Mouse (Mus musculus) right cerebral cortex, postnatal 14 days (tissue): ENCODE results near the gene Stx11.

Source experiments
- DNase-seq: peaks from one replicate; pipeline ENCODE4 v3.0.0; 2022

Gene Stx11

DNA sequence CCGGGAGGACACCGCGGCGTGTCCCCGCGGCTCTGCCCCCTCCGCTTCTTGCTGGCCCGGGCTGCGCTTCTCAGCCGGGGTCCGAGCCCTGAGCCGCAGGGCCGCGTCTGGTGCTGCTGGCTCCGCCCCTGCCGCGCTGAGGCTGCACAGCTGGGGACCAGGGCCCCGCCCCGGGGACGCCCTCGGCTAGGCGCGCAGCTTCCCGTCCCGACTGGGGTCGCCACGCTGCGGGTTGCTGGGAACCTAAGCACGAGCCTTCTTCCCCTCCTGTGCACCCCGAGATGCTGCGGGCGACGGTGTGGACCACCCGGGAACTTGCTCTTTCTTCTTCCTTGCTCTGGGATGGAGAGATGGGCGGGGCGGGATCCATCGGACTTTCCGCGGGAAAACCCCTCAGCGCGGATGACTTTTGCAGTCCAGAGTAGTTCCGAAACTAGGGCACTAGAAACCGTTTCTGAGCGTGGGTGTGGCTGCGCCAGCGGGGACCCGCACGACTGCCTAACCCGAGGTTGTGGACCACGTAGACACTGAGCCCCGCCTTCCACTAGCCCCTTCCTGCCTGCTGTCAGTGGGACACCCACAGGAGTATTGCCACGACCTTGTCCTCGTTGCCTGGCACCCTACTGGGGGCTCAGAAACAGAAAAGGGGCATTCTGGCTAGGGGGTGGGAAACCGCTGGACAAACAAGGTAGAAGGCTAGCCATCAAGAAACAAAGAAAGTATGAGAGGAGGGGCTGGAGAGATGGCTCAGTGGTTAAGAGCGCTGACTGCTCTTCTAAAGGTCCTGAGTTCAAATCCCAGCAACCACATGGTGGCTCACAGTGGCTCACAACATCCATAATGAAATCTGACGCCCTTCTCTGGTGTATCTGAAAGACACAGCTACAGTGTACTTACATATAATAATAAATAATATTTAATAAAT, at the start of gene Stx11:
TSS of gene Stx11 (minus strand) at position 148 of the 925 bp plus-strand sequence.
- DNase-seq: peak; percentile 17

DNA sequence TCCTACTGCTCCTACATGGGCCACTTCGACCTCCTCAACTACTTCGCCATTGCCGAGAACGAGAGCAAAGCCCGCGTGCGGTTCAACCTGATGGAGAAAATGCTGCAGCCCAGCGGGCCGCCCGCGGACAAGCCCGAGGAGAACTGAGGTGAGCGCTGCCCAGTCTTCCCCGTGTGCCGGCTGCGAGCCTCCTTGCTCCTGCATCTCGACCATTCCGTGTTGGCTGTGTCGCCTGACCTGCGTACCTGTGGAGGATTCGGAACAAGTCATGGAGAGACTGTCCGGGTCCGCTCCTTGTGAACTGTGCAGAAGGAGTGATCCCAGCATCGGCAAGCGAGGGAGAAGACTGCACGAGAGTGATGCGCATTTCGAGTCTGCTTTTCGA, 44.6 kb upstream of the Stx11 start:
- no peak for DNase-seq

DNA sequence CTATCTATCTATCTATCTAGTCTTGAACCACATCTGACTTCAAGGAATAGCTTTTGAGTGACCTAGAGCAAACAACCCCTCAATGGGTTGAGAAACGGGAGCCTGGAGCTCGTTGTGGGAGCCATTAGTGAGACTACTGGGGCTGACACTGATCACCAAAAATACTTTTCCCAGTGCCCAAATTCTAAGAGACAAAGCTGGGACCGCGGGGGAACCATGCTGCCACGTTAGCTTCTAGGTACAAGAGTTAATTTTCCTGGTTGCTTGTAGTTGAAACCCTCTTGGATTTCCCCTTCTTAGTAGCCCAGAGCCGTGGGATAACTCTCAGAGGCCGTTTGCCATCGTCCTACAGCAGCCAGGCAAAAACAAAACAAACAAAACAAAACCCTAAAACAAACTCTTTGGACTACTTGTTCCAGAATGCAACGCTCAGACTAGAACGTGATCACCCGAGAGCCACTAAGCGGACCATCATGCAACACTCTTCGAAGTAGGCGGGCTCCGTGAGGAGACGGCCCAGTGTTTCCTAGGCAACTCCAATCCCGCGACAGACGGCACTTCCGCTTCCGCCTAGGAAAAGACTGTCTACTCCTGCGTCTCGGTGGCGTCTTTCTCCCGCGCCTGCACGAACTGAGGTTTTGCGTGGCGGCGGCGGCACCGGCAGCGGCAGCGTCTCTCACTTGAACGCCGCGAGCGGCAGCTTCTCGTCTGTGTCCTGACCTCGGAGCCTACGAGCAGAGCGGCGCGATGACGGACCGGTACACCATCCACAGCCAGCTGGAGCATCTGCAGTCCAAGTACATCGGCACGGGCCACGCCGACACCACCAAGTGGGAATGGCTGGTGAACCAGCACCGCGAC, 44.0 kb upstream of the Stx11 start:
- peak; percentile 95 for DNase-seq

DNA sequence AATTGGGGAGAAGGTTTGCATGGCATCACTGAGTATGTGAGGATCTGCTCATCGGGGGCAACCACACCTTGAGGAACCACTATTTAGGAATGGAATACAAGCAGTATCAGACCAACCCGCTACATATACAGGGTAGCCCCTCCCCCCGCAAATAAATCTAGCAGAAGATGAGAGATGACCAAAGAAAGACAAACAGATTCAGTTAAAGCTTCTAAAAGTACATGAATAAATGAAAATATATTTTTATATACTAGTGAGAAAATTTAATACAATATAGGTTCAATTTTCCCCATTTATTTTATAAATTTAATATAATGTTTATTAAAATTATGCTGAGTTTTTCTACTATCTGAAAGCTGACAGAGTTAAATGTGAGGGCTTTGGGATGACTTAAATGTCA, 40.9 kb upstream of the Stx11 start, which contains the start of gene Sf3b5:
TSS of gene Sf3b5 (plus strand) at position 301 of the 400 bp plus-strand sequence.
- DNase-seq: no peak

DNA sequence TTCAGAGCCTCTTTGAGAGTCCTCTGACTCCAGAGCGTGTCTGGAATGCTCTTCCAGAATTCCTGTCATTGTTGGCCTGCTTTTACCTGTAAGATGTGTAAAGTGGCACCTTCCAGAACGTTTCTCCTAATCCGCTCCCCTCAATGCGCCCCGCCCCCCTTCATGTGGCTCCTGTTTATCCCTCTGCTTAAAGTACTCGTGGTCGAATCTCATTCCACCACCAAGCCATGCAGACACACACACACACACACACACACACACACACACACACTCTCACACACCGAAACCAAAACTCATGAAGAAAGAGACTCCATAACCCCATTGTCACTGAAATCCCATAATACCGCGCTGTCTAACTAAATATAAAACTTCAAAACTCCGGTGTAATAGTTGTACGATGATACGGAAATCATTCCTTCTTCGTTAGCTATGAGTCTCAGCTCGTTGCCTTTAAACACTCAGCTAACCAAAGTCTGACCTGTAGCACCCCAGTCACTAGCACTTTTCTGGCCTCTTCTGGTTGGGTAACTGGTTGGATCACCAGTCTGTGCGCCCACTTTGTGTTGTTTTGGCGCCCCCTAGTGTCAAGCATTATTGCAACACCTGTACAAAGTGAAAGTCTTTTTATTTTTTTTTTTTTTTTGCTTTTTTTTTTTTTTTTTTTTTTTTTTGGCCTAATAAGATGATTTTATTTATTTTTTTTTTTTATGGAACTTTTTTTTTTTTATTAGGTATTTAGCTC, 32.8 kb upstream of the Stx11 start:
- DNase-seq: peak; percentile 87

DNA sequence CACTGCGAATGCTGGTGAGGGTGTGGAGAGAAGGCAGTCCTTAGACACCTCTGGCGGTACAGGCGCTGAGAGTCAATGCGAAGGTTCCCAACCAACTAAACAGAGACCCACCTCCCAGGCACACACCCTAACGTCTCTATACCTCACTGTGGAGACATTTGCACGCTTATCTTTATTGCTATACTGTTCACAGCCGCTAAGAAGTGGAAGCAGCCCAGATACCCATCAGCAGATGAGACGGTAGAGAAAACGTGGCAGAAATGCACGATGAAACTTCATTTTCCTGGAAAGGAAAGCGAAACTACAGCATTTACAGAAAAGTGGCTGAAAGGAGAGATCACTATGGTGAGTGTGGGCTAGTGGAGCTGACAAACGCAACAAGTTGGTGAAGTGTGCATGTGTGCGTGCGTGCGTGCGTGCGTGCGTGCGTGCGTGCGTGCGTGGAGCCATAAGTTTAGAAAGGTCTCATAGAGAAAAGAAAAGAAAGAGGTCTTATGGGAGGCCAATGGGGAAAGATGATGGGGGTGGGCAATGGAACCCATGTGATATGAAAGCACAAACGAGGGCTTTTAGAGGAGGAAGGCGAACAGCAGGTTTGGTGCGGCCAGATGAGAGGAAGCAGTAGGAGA, 29.4 kb upstream of the Stx11 start:
- no peak for DNase-seq

DNA sequence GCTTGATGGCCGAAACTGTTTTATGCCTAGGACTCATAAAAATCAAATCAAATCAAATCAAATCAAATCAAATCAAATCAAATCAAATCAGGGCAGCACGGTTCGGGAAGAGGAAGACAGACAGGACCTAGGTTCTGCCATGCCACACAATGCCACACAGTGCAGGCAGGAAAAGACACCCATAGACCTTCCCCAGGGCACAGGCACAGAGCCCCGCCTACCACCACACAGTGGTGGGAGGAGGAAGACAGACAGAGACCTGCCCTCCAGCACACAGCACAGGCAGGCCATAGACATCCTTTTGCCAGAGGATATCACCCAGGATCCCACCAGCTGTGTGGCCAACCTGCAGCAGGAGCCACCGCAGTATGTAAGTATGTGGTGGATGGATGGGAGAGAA, 27.9 kb upstream of the Stx11 start:
- no peak for DNase-seq

DNA sequence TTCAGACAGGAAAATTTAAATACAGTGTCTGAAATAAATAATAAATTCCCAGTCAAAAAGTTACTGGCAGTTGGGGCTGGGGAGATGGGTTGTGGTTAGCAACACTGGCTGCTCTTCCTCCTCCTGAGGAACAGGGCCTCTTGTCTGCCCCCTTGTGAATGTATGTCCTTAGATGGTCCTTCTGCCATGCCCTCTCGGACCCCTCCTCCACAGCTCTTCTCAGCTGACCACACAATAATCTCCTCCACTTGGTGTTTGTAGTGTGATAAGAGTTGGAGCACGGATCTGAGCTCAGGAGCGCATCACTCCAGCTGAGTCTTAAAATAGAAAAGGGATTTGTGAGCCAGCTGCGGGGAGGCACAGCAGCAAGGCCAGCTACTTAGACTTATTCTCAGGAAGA, 22.8 kb upstream of the Stx11 start:
- DNase-seq: no peak

DNA sequence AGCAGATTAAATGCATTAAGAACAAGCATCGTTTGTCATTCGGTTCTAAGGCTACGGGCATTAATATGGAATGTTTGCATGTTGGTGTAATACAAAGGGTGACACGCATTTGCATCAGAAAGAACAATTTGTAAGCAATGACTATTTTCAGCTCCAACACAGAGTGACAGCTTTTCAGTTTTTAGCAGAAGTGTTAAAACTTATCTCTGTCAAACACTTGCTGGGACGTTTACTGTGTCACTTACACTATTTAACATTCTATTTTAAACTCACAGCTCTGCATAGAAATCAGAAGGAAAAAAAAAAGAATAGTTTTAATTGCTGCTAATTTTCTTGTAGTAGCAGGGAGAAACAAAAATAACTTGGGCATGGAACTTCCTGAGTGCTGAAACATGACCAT, 22.4 kb upstream of the Stx11 start:
- DNase-seq: no peak

DNA sequence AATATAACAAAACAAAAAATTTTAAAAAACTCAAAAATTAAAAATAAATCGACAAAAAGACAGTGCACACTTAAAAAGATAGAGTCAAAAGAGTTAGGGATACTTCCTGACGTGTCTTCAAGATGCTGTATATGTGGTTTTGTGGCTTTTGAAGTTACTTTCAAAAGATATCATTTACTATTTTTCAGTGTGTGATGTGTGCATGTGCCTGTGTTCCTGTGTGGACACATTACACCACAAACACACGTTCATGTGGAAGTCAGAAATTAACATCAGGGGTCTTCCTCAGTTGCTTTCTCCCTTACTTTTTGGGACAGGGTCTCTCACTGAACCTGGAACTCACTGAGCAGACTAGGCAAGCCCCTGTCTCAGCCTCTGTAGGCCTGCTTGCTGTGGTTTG, 20.9 kb upstream of the Stx11 start:
- no peak for DNase-seq

DNA sequence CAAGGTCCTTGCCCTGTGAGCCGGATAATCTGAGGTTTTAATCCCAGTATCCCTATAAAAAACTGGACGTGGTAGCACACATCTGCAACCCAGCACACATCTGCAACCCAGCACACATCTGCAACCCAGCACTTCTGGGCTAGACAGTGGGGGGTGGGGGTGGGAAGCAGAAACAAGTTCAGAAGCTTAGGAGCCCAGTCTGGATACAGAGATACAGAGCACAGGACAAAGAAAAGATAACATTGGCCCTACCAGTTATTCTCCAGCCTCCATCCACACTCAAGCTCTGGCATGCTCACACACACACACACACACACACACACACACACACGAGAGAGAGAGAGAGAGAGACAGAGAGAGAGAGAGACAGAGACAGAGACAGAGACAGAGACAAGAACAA, 19.4 kb upstream of the Stx11 start:
- DNase-seq: no peak

DNA sequence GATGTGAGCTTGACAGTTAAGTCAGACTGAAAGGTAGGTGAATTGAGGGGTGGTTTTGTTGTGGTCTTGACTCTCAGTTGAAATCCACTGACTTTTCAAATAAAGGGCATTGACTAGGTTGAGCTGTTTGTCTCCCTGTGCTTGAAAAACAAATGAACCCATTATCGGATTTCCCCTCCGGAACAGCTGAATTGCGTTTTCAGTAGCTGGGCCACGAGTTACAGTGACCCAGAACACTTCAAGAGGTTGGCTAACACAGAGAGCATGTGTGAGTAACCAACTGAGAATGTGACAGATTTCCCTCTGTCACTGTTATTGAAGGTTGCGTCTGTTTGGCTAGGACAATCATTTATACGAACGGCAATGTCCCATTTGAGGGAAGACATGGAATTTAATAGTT, 17.0 kb upstream of the Stx11 start:
- DNase-seq: no peak

DNA sequence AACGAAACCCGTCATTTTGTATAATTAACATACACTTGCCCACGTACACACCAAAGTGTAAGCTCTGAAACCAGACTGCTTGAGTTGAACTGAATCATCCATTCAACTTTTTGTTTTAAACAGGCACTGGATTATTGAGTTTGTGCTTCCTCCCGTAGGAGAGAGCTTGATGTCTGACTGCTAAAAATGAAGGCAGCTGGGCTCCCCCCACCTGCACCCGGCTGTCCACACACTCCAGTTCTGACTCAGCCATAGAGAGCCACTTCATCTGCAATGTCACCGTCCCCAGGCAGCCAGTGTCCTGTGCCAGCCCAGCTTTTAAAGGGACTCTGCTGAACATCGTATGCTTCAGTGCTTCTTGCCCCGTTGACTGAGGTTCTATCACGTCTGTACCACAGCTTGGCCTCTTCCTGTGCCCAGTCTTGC, 13.7 kb upstream of the Stx11 start:
- no peak for DNase-seq

DNA sequence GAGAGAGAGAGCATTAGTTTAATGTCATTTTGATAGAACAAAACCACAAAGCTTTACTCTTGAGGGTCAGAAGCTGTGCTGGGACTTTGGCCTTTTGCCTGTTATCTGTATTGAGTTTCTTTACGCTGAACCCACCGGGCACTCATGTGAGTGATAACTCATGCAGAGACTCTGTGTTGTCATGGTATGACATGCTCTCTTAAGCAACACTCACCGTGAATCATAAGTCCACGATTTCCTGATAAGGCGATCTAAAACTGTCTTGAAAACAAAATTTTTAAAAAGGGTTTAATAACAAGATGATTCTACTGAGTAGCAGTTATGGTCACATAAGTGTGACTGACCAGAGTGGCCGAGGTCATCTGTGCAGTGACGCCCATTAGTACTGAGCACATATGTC, 12.5 kb upstream of the Stx11 start:
- DNase-seq: no peak

DNA sequence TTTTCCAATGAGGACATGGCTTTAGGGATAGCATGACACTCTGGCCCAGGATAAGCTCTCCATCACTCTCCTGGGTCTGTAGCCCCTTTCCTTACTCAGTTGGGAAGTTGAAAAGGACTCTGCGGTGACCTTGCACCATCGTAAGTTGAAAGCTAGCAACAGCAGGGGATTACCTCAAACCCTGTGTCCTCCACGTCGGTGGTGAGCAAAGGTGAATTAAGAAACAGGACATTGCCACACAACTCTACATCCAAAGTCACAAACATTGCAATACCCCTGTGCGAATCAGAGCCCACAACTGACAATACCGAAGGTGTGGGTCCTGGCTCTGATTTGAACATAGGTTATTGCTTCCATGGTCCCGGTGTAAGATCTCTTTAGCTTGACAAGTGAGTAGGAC, 11.9 kb upstream of the Stx11 start:
- DNase-seq: no peak

DNA sequence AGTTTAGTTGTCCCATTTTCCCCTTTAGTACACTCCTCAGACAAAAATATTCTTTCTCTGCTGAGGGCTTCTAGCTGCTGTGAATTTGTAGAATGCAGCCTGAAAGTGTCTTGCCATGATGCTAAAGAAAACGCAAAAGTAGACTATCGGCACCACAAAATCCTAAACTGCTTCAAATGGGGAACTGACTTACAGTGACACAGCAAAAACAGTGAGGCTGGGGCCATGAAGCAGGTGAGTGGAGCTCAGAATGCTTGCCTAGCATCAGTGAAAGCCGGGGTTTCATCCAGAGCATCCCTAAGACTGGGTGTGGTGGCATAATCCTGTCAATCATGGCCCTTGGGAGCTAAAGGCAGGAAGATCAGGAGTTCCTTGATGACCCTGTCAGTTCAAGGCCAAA, 11.4 kb upstream of the Stx11 start:
- no peak for DNase-seq

DNA sequence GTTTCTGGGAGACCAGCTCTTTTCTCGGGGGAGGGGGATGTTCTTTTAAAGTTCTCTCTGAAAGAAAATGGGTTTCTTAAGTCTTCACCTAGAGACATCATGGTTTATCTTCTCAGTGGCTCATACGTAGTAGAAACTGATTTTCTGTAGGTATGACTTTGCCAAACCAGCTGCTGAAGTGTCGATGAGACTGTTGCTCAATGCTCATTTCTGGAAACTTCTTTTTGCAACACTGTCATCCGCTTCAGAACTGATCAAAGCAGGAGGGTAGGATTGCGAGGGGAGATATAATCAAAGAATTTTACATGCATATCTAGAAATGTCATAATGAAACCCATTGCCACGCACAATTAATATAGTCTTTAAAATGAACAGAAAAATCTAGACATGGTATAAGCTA, 10.5 kb upstream of the Stx11 start:
- no peak for DNase-seq

DNA sequence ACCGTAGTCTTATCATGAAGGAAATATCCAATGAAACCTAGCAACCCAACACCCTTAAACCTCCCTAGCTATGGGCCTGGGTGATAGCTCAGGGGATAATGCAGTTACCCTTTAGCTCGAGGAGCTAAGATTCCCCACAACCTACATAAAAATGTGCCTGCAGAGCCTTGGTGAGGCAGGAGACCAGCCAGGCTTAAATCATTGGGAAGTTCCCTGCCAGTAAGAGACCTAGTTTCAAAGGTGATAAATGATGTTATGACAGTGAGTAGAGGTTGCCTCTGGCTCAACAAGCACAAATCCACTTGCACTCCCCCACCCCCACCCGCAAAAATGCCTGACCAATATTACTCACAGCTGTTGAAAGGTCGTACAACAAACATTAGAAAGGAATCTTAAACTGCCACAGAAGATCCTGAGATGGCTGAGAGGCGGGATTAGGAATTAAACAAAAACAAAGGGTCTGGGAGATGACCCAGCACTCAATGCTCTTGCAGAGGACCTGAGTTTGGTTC, 1.6 kb upstream of the Stx11 start:
- no peak for DNase-seq

DNA sequence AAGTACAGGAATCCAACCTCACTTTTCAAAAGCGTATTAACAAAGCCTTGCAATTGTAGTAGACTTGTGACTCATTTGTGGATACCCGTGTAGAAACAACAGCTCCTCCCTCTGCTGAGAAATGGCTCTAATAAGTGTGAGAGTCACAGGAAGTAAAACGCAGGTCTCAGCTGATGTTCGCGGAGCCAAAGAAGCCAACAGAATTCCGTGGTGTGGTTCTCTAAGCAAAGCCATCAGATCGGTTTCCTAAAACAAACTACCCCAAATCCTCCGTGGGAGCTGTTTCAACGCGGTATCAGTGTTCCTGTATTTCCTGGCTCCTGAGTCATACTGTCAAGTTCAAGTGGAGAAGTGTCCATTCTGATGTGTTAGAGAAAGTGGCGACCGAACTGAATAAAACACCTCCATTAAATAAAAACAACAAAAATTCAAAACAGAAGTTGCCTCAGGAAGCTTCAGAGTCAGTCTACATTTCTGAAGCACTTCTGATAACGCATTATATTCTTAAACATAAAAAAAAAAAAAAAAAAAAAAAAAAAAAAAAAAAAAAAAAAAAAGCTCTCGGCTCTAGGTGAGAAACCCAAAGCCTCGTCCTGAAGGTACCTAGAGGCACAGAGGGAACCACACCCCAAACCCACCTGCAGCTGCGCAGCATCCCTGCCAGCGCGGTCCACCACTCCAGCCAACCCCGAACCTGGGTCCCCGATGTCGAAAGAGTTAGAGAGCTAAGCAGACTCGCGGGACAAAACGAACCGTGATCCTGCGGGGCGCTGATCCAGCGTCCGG, 543 bp downstream of the Stx11 start:
- no peak for DNase-seq

DNA sequence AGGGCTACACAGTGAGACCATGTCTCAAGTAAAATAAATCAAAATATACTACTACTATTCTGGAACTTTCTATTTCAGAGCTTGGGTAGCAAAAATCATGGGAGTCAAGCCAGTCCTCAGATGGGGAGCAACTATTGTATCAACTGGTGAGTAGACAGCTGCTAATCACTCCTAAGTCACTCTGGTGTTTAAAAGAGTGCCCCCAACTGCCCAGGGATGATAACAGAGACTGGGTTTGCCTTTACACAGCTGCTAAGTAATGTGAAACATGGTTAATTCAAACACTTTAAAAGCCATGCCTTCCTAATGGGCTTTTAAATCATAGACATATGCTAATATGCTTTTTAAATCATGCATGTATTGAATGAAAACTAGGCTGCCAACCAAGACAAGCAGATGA, 1.9 kb downstream of the Stx11 start:
- DNase-seq: no peak

DNA sequence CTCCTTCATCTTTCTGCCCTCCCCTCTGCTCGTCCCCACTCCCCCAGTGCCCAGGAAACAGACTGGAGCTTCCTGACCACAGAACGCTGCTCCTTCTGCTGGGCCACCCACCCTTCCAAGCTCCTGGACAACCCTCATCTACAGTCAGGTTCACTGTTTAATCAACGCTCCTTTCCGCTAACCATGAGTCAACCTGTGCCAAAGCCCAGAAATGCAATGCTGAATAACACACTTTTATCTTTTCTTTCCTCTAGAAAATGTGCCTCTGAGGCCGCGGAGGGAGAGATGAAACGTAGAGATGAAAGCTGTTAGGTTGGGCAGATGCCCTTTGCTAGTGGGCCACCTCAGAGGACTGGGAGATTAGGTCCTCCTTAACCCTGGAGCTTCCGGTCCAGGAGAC, 2.6 kb downstream of the Stx11 start:
- DNase-seq: no peak

DNA sequence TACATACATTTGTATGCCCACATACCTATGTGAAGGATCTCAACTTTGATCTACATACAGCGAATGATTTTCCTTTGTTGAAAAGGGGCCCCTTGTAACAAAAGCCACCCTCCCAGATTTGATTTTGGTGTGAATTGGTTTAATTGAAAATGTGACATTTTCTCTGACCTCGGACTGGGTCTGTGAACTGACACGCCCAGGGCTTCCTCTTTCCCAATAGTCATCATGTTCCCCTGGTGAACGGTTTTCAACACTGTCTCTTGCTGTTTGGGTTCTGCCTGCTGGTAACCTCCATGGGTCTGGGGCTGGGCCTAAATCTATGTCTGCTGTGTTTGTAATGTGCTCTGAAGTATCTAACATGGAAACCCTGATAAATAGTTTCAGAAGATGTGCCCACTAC, 6.8 kb downstream of the Stx11 start:
- DNase-seq: no peak
